In the genomic region with DNA sequence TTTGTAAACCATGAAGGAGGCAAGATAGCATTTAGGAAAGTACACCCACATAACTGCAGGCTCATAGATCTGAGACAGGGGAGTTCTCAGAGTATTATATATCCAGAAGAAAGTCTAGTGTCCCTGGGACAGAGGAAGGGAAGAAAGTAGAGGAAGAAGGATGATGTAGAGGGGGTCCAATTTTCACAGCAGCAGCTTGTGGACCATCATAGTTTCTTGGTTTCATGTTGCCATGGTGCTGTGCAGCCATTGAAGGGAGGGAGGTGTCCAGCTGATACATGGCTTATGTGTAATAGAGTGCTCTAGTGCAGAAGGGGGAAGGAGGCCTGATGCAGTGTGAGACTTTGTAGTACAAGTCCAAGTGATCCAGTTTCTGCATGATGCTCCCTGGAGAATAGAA, we compare ENCODE assay signal across 19 mouse cellular contexts.
"Had no signal": no experiment of that assay in that cellular context is flagged by ENCODE, and none has a peak within 500 bp of the region (broad histone marks: within the 10 kb centered on the region; RNA-seq: fewer than 3 reads in every experiment).

No protein-coding gene starts in this region.

- H3K36me3 ChIP-seq: limb, embryonic 12.5 days; limb, embryonic 15.5 days; lung, embryonic 15.5 days; midbrain, embryonic 12.5 days; midbrain, embryonic 15.5 days; neural tube, embryonic 15.5 days had no signal

- H3K4me3 ChIP-seq: limb, embryonic 12.5 days; limb, embryonic 15.5 days; lung, embryonic 15.5 days; midbrain, embryonic 12.5 days; midbrain, embryonic 15.5 days; myocyte; neural tube, embryonic 15.5 days had no signal

- H3K4me2 ChIP-seq: limb, embryonic 12.5 days; limb, embryonic 15.5 days; liver, embryonic 11.5 days; lung, embryonic 15.5 days; midbrain, embryonic 12.5 days; midbrain, embryonic 15.5 days; neural tube, embryonic 15.5 days had no signal

- H3K4me1 ChIP-seq: limb, embryonic 12.5 days; limb, embryonic 15.5 days; lung, embryonic 15.5 days; midbrain, embryonic 12.5 days; midbrain, embryonic 15.5 days; neural tube, embryonic 15.5 days had no signal

- DNase-seq: liver, postnatal 0 days; lung, postnatal 4 days; right cerebral cortex, adult 18-20 months; right cerebral cortex, postnatal 14 days; right cerebral cortex, postnatal 4 days; thymus, adult 2 months; thymus, postnatal 14 days; thymus, postnatal 4 days had no signal

- ATAC-seq: liver, postnatal 0 days had no signal

- H3K9me3 ChIP-seq: limb, embryonic 12.5 days; limb, embryonic 15.5 days; lung, embryonic 15.5 days; midbrain, embryonic 12.5 days; midbrain, embryonic 15.5 days; neural tube, embryonic 15.5 days had no signal

- H3K27me3 ChIP-seq: limb, embryonic 12.5 days; limb, embryonic 15.5 days; lung, embryonic 15.5 days; midbrain, embryonic 12.5 days; midbrain, embryonic 15.5 days; neural tube, embryonic 15.5 days had no signal

- H3K9ac ChIP-seq: limb, embryonic 12.5 days; limb, embryonic 15.5 days; liver, embryonic 14.5 days; liver, postnatal 0 days; lung, embryonic 15.5 days; midbrain, embryonic 12.5 days; midbrain, embryonic 15.5 days; neural tube, embryonic 15.5 days had no signal

- H3K27ac ChIP-seq: kidney, postnatal 0 days; limb, embryonic 12.5 days; limb, embryonic 15.5 days; liver, embryonic 14.5 days; lung, embryonic 15.5 days; midbrain, embryonic 12.5 days; midbrain, embryonic 15.5 days; stomach, postnatal 0 days had no signal
